Mouse (Mus musculus) heart, postnatal 0 days (tissue): ENCODE measurements around the gene Haghl. TPM values are rescaled to one million over a fixed set of nuclear protein-coding genes. Genes with fewer than 3 reads are reported as not detected.
A peak's percentile ranks its signal among the peaks of the same experiment; 100 is the strongest.

ENCODE experiments used
- ATAC-seq: fragments of 200-750 bp; cut with Nextera tagmentation; 2 replicates; pipeline ENCODE4 v1.8.0; 2017; ENCODE audit warnings: low read depth, moderate number of reproducible peaks, moderate library complexity; ENCODE audit not compliant: insufficient read depth
- DNase-seq: peaks from one replicate; pipeline ENCODE4 v3.0.0-alpha.2; 2016; ENCODE audit warnings: low spot score
- H3K27ac ChIP-seq: fragments of 300-500 bp; sonication (generic); 2 replicates; pipeline ENCODE4 v1.5.1; 2014; ENCODE audit warnings: low read depth, mild to moderate bottlenecking
- H3K27me3 ChIP-seq: fragments of 300-500 bp; sonication (generic); 2 replicates; pipeline ENCODE4 v1.6.1; 2014; ENCODE audit warnings: low read length, mixed read lengths; ENCODE audit not compliant: control insufficient read depth, insufficient read depth
- H3K36me3 ChIP-seq: fragments of 300-500 bp; sonication (generic); replicated peaks from 2 replicates; pipeline ENCODE4 v1.6.1; 2014; ENCODE audit warnings: low read length, mixed read lengths; ENCODE audit not compliant: control insufficient read depth, insufficient read depth
- H3K4me1 ChIP-seq: fragments of 300-500 bp; sonication (generic); 2 replicates; pipeline ENCODE4 v1.6.1; 2014; ENCODE audit warnings: antibody characterized with exemption; ENCODE audit not compliant: control insufficient read depth, insufficient read depth
- H3K4me2 ChIP-seq: fragments of 300-500 bp; sonication (generic); 2 replicates; pipeline ENCODE4 v1.6.1; 2014; ENCODE audit warnings: low read depth, mild to moderate bottlenecking, low read length, moderate library complexity
- H3K4me3 ChIP-seq: fragments of 300-500 bp; sonication (generic); 2 replicates; pipeline ENCODE4 v1.5.1; 2014; ENCODE audit warnings: low read depth, low read length
- H3K9ac ChIP-seq: fragments of 300-500 bp; sonication (generic); replicated peaks from 2 replicates; pipeline ENCODE4 v1.6.1; 2014; ENCODE audit warnings: low read depth, low read length, mixed read lengths
- H3K9me3 ChIP-seq: fragments of 300-500 bp; sonication (generic); replicated peaks from 2 replicates; pipeline ENCODE4 v1.6.1; 2016; ENCODE audit warnings: low read length; ENCODE audit not compliant: control insufficient read depth
- CTCF ChIP-seq: IDR thresholded peaks from 2 replicates; pipeline ENCODE4 v1.5.1; 2016; ENCODE audit warnings: antibody characterized with exemption, control low read depth, low read depth
- EP300 ChIP-seq: IDR thresholded peaks from 2 replicates; pipeline ENCODE4 v1.6.1; 2016; ENCODE audit warnings: antibody characterized with exemption, low read depth
- WGBS: fragments of 180-500 bp; shearing (Covaris S2); extraction: QIAGEN DNeasy Blood & Tissue Kit; methylation state at CpG from one replicate; pipeline ENCODE4 v1.1.7; 2014; 5-methylcytosine and 5-hydroxymethylcytosine counted together
- polyA plus RNA-seq: library from polyadenylated mRNA; unstranded; fragments of >200 nt; fragmentation: Nextera tagmentation; extraction: Ambion mirVana; gene quantifications from 2 replicates; pipeline ENCODE4 v1.2.1, GENCODE M21; 2015
- total RNA-seq: library from RNA; depleted of rRNA; stranded (reverse); fragments of >200 nt; gene quantifications from 2 replicates; pipeline ENCODE4 v1.2.3, GENCODE M21; 2014; ENCODE audit warnings: low replicate concordance

Haghl gene
- total and polyA plus RNA-seq, 2 experiments from 2014 or later: 47.7 to 50.3 TPM

GRCm38 (mm10) chr17:25791320-25791842, 5.9 kb upstream of the Haghl start:
- 26% methylated on average over 19 of the region's 19 CpGs for WGBS
- H3K36me3 ChIP-seq: peaks cover 18% of the 10 kb centered on the region; the same call in 1 of the 2 replicates
- DNase-seq: no peak
- TF ChIP-seq CTCF (no peak), EP300 (no peak)
- no peaks in the 10 kb centered on the region for H3K27me3 ChIP-seq
- H3K4me2 ChIP-seq: peak overlapping the region; percentile 91
- H3K27ac ChIP-seq: no peak overlapping the region
- H3K4me1 ChIP-seq: peaks cover 17% of the 10 kb centered on the region; the same call in 1 of the 2 replicates
- H3K9me3 ChIP-seq: no peaks in the 10 kb centered on the region
- H3K9ac ChIP-seq: peak overlapping the region; percentile 81
- ATAC-seq: no peak
- peak overlapping the region; percentile 83 for H3K4me3 ChIP-seq

GRCm38 (mm10) chr17:25786781-25787504, 1.5 kb upstream of the Haghl start:
- Histone ChIP-seq H3K36me3 (peaks cover 28% of the 10 kb centered on the region), H3K4me1 (peaks cover 10% of the 10 kb centered on the region), H3K9me3 (no peaks in the 10 kb centered on the region), H3K27ac (no peak overlapping the region), H3K4me2 (no peak overlapping the region), H3K9ac (no peak overlapping the region), H3K4me3 (no peak overlapping the region), H3K27me3 (no peaks in the 10 kb centered on the region)
- WGBS: 89% methylated on average over 9 of the region's 9 CpGs
- DNase-seq (no peak), ATAC-seq (no peak)
- TF ChIP-seq EP300 (no peak), CTCF (no peak)

GRCm38 (mm10) chr17:25786280-25786679, 807 bp upstream of the Haghl start, which contains the start of gene Ccdc78:
Gene Ccdc78, plus strand, starts transcription at chr17:25786580.
- 71% methylated on average over 3 of the region's 3 CpGs for WGBS
- Histone ChIP-seq H3K4me1 (peaks cover 10% of the 10 kb centered on the region), H3K4me3 (peak within 1 kb of the TSS; percentile 71), H3K27ac (peak within 1 kb of the TSS; percentile 61; the same call in 1 of the 2 replicates), H3K4me2 (peak within 1 kb of the TSS; percentile 84), H3K36me3 (peaks cover 35% of the 10 kb centered on the region), H3K27me3 (no peaks in the 10 kb centered on the region), H3K9ac (peak within 1 kb of the TSS; percentile 55; the same call in 1 of the 2 replicates), H3K9me3 (no peaks in the 10 kb centered on the region)
- DNase-seq (no peak), ATAC-seq (no peak)
- TF ChIP-seq CTCF: no peak
- no peak for TF ChIP-seq EP300

GRCm38 (mm10) chr17:25783861-25784574, 1.5 kb downstream of the Haghl start:
- peaks cover 48% of the 10 kb centered on the region for H3K36me3 ChIP-seq
- peaks cover 10% of the 10 kb centered on the region for H3K4me1 ChIP-seq
- TF ChIP-seq CTCF (no peak), EP300 (no peak)
- no peaks in the 10 kb centered on the region for H3K27me3 ChIP-seq
- H3K9me3 ChIP-seq: no peaks in the 10 kb centered on the region
- no peak overlapping the region for H3K4me3 ChIP-seq
- ATAC-seq (no peak), DNase-seq (no peak)
- peak overlapping the region; percentile 84; the same call in 1 of the 2 replicates for H3K4me2 ChIP-seq
- WGBS: 83% methylated on average over 15 of the region's 15 CpGs
- no peak overlapping the region for H3K27ac ChIP-seq
- peak overlapping the region; percentile 55; the same call in 1 of the 2 replicates for H3K9ac ChIP-seq

- peaks cover 57% of the 10 kb centered on the region for H3K36me3 ChIP-seq
- no peaks in the 10 kb centered on the region for H3K27me3 ChIP-seq
- TF ChIP-seq EP300: no peak
- TF ChIP-seq CTCF: no peak
- peak; percentile 15; the same call in 1 of the 2 replicates for ATAC-seq
- peaks cover 10% of the 10 kb centered on the region for H3K4me1 ChIP-seq
- H3K9ac ChIP-seq: no peak overlapping the region
- no peak overlapping the region for H3K4me3 ChIP-seq
- no peak overlapping the region for H3K4me2 ChIP-seq
- no peak for DNase-seq
- no peak overlapping the region for H3K27ac ChIP-seq
- WGBS: 46% methylated on average over 7 of the region's 7 CpGs
- no peaks in the 10 kb centered on the region for H3K9me3 ChIP-seq
These were observed 2.4 kb downstream of the Haghl start for GRCm38 (mm10) chr17:25783086-25783485.
